Comparison of ENCODE assay signal across 8 mouse cellular contexts in genomic region chr1:37300650-37301049, GRCm38 (mm10). TPM values are rescaled to one million over a fixed set of nuclear protein-coding genes. Genes with fewer than 3 reads are reported as not detected.
DNase-seq lines count a peak whose midpoint lies in the region; ATAC-seq lines count a peak whose summit lies in the region.

No protein-coding gene starts in this region.

- peak overlapping the region; percentile 68 for H3K4me2 ChIP-seq in heart, embryonic 12.5 days
- H3K4me2 ChIP-seq in heart, embryonic 16.5 days (ENCODE audit: low read depth, low read length): peak overlapping the region; percentile 85
- peak overlapping the region; percentile 73 for H3K4me2 ChIP-seq in neural tube, embryonic 12.5 days (replicated peaks)

- no peak for DNase-seq in heart, postnatal 14 days
- DNase-seq in T-cell, adult 2 months (ENCODE audit: low spot score): peak; percentile 46
- DNase-seq in lung, adult 18-20 months: peak; percentile 64 to 78
- no peak for DNase-seq in left cerebral cortex, adult 8-10 months (ENCODE audit: low spot score in 2 of 2)
- DNase-seq in left cerebral cortex, adult 11 months (ENCODE audit: low spot score): no peak

- no peaks in the 10 kb centered on the region for H3K27me3 ChIP-seq in heart, embryonic 12.5 days (replicated peaks)
- no peaks in the 10 kb centered on the region for H3K27me3 ChIP-seq in heart, embryonic 16.5 days (ENCODE audit: control insufficient read depth, insufficient read depth, low read length)
- H3K27me3 ChIP-seq in neural tube, embryonic 12.5 days (replicated peaks): no peaks in the 10 kb centered on the region

- 62% methylated on average over 5 of the region's 5 CpGs for WGBS in heart, embryonic 12.5 days
- WGBS in heart, embryonic 16.5 days: 57% methylated on average over 5 of the region's 5 CpGs
- WGBS in neural tube, embryonic 12.5 days: 60% methylated on average over 5 of the region's 5 CpGs

- H3K4me3 ChIP-seq in heart, embryonic 12.5 days: peak overlapping the region; percentile 91
- peak overlapping the region; percentile 99 for H3K4me3 ChIP-seq in heart, embryonic 16.5 days (ENCODE audit: low read length)
- peak overlapping the region; percentile 89 for H3K4me3 ChIP-seq in neural tube, embryonic 12.5 days

- H3K27ac ChIP-seq in heart, embryonic 12.5 days (ENCODE audit: poor library complexity, severe bottlenecking): no peak overlapping the region
- no peak overlapping the region for H3K27ac ChIP-seq in heart, embryonic 16.5 days (ENCODE audit: low read length)
- H3K27ac ChIP-seq in neural tube, embryonic 12.5 days: no peak overlapping the region

- H3K9ac ChIP-seq in heart, embryonic 12.5 days: peak overlapping the region; percentile 94; the same call in 1 of the 2 replicates
- peak overlapping the region; percentile 93 for H3K9ac ChIP-seq in heart, embryonic 16.5 days (ENCODE audit: low read length)
- peak overlapping the region; percentile 86 for H3K9ac ChIP-seq in neural tube, embryonic 12.5 days

- ATAC-seq in heart, embryonic 12.5 days (ENCODE audit: insufficient number of reproducible peaks, low FRiP score): no peak
- no peak for ATAC-seq in heart, embryonic 16.5 days (replicated peaks; ENCODE audit: extremely low read depth, insufficient read depth, low FRiP score)
- no peak for ATAC-seq in neural tube, embryonic 12.5 days (ENCODE audit: low FRiP score, low read depth)

- H3K36me3 ChIP-seq in heart, embryonic 12.5 days: no peaks in the 10 kb centered on the region
- no peaks in the 10 kb centered on the region for H3K36me3 ChIP-seq in heart, embryonic 16.5 days (ENCODE audit: control insufficient read depth, insufficient read depth)
- H3K36me3 ChIP-seq in neural tube, embryonic 12.5 days: no peaks in the 10 kb centered on the region

- intact Hi-C loops in heart, postnatal 14 days (cut with DNase I): loop anchor here (5.0 kb wide), 1 partner anchor 52 kb away; no protein-coding TSS in a partner anchor

- no peaks in the 10 kb centered on the region for H3K9me3 ChIP-seq in heart, embryonic 12.5 days (replicated peaks)
- no peaks in the 10 kb centered on the region for H3K9me3 ChIP-seq in heart, embryonic 16.5 days (replicated peaks; ENCODE audit: control insufficient read depth, low read length)
- H3K9me3 ChIP-seq in neural tube, embryonic 12.5 days: no peaks in the 10 kb centered on the region

- H3K4me1 ChIP-seq in heart, embryonic 12.5 days (replicated peaks): peaks cover 10% of the 10 kb centered on the region
- peaks cover 8% of the 10 kb centered on the region; the same call in 1 of the 2 replicates for H3K4me1 ChIP-seq in heart, embryonic 16.5 days (ENCODE audit: control insufficient read depth, insufficient read depth, low read length)
- H3K4me1 ChIP-seq in neural tube, embryonic 12.5 days: peaks cover 13% of the 10 kb centered on the region

RNA-seq across cellular contexts. Expression of gene Inpp4a, which starts 1.0 kb away (rescaled TPM):
- polyA plus RNA-seq in heart, embryonic 12.5 days (2016; fragmentation: Nextera tagmentation; extraction: Ambion mirVana): 14.9 and 15.4 TPM in 2 replicates
- 10 to 100 TPM; 17.2 to 17.3 TPM for total RNA-seq in heart, postnatal 14 days (2021)
- 12.7 and 13.5 TPM in 2 replicates for polyA plus RNA-seq in heart, embryonic 16.5 days (2015; fragmentation: Nextera tagmentation; extraction: Ambion mirVana)
- 33.8 and 39.4 TPM in 2 replicates for polyA plus RNA-seq in neural tube, embryonic 12.5 days (2016; fragmentation: Nextera tagmentation; extraction: Ambion mirVana)
- total RNA-seq in left cerebral cortex, adult 8-10 months (2022): 100 to 1,000 TPM; 207 to 234 (median 221) TPM

Comparison
In these comparisons a context has a peak if more than half of its experiments do, and no peak if none do; other contexts are left out.
1. DNase-seq: peak in T-cell, adult 2 months (single experiment) and lung, adult 18-20 months (2 of 2); none in heart, postnatal 14 days (0 of 2), left cerebral cortex, adult 8-10 months (0 of 2) and left cerebral cortex, adult 11 months (single experiment).
2. Peak in every context shown above with its lines, with median percentiles within 50 percentile points of each other: H3K4me2 ChIP-seq, H3K4me3 ChIP-seq and H3K9ac ChIP-seq.